Mouse (Mus musculus): ENCODE results near the gene Syne3. TPM values are rescaled to one million over a fixed set of nuclear protein-coding genes. Genes with fewer than 3 reads are reported as not detected.

Gene Syne3
- polyA plus RNA-seq, 1 experiment from 2014 or later: 0.16 TPM

- no peak overlapping the region for H3K4me3 ChIP-seq (ENCODE audit: low read depth, low read length)
- no peaks in the 10 kb centered on the region for H3K36me3 ChIP-seq (ENCODE audit: control insufficient read depth, insufficient read depth, low read length)
- peaks cover 8% of the 10 kb centered on the region for H3K4me1 ChIP-seq (ENCODE audit: control insufficient read depth, insufficient read depth, low read length)
- no peaks in the 10 kb centered on the region for H3K27me3 ChIP-seq (ENCODE audit: control insufficient read depth, insufficient read depth, low read depth, low read length)
- H3K9ac ChIP-seq (ENCODE audit: low read depth, low read length): no peak overlapping the region
- H3K9me3 ChIP-seq (replicated peaks; ENCODE audit: control insufficient read depth, low read length, poor library complexity, severe bottlenecking): no peaks in the 10 kb centered on the region
- WGBS: 4% methylated on average over 15 of the region's 15 CpGs
- ATAC-seq: no peak
- no peak overlapping the region for H3K27ac ChIP-seq (ENCODE audit: low read length)
- no peak overlapping the region for H3K4me2 ChIP-seq (ENCODE audit: low read length)
These were observed 101.4 kb downstream of the Syne3 start for GRCm38 (mm10) chr12:104908024-104908781.

- no peaks in the 10 kb centered on the region for H3K27me3 ChIP-seq (ENCODE audit: control insufficient read depth, insufficient read depth, low read depth, low read length)
- H3K9me3 ChIP-seq (replicated peaks; ENCODE audit: control insufficient read depth, low read length, poor library complexity, severe bottlenecking): no peaks in the 10 kb centered on the region
- H3K36me3 ChIP-seq (ENCODE audit: control insufficient read depth, insufficient read depth, low read length): no peaks in the 10 kb centered on the region
- ATAC-seq: no peak
- no peak overlapping the region for H3K27ac ChIP-seq (ENCODE audit: low read length)
- no peak overlapping the region for H3K4me3 ChIP-seq (ENCODE audit: low read depth, low read length)
- H3K4me2 ChIP-seq (ENCODE audit: low read length): no peak overlapping the region
- WGBS: 88% methylated on average over 2 of the region's 2 CpGs
- H3K4me1 ChIP-seq (ENCODE audit: control insufficient read depth, insufficient read depth, low read length): peaks cover 6% of the 10 kb centered on the region
- H3K9ac ChIP-seq (ENCODE audit: low read depth, low read length): no peak overlapping the region
These were observed 102.5 kb downstream of the Syne3 start for GRCm38 (mm10) chr12:104907133-104907532.

GRCm38 (mm10) chr12:104904138-104904537 is 105.5 kb downstream of the Syne3 start:
- H3K27me3 ChIP-seq (ENCODE audit: control insufficient read depth, insufficient read depth, low read depth, low read length): no peaks in the 10 kb centered on the region
- H3K27ac ChIP-seq (ENCODE audit: low read length): no peak overlapping the region
- no peak overlapping the region for H3K9ac ChIP-seq (ENCODE audit: low read depth, low read length)
- H3K9me3 ChIP-seq (replicated peaks; ENCODE audit: control insufficient read depth, low read length, poor library complexity, severe bottlenecking): no peaks in the 10 kb centered on the region
- H3K4me1 ChIP-seq (ENCODE audit: control insufficient read depth, insufficient read depth, low read length): peaks cover 6% of the 10 kb centered on the region
- H3K4me2 ChIP-seq (ENCODE audit: low read length): no peak overlapping the region
- H3K4me3 ChIP-seq (ENCODE audit: low read depth, low read length): no peak overlapping the region
- WGBS: 33% methylated on average over 5 of the region's 5 CpGs
- H3K36me3 ChIP-seq (ENCODE audit: control insufficient read depth, insufficient read depth, low read length): no peaks in the 10 kb centered on the region
- no peak for ATAC-seq

- 81% methylated on average over 13 of the region's 13 CpGs for WGBS
- ATAC-seq: no peak
- no peak overlapping the region for H3K4me2 ChIP-seq (ENCODE audit: low read length)
These were observed 107.1 kb downstream of the Syne3 start for GRCm38 (mm10) chr12:104902392-104903053.

GRCm38 (mm10) chr12:104901320-104901719 is 108.3 kb downstream of the Syne3 start:
- no peaks in the 10 kb centered on the region for H3K9me3 ChIP-seq (replicated peaks; ENCODE audit: control insufficient read depth, low read length, poor library complexity, severe bottlenecking)
- H3K4me1 ChIP-seq (ENCODE audit: control insufficient read depth, insufficient read depth, low read length): no peaks in the 10 kb centered on the region; the same call in 1 of the 2 replicates
- H3K9ac ChIP-seq (ENCODE audit: low read depth, low read length): no peak overlapping the region
- peak overlapping the region; percentile 60; the same call in 1 of the 2 replicates for H3K27ac ChIP-seq (ENCODE audit: low read length)
- H3K27me3 ChIP-seq (ENCODE audit: control insufficient read depth, insufficient read depth, low read depth, low read length): no peaks in the 10 kb centered on the region
- 23% methylated on average over 8 of the region's 8 CpGs for WGBS
- no peak overlapping the region for H3K4me3 ChIP-seq (ENCODE audit: low read depth, low read length)
- H3K4me2 ChIP-seq (ENCODE audit: low read length): no peak overlapping the region
- no peaks in the 10 kb centered on the region for H3K36me3 ChIP-seq (ENCODE audit: control insufficient read depth, insufficient read depth, low read length)
- ATAC-seq: peak; percentile 55

More at GRCm38 (mm10) chr12:104902392-104903053, 107.1 kb downstream of the Syne3 start:
- no peaks in the 10 kb centered on the region for H3K36me3 ChIP-seq (ENCODE audit: control insufficient read depth, insufficient read depth, low read length)
- H3K27me3 ChIP-seq (ENCODE audit: control insufficient read depth, insufficient read depth, low read depth, low read length): no peaks in the 10 kb centered on the region
- no peaks in the 10 kb centered on the region for H3K4me1 ChIP-seq (ENCODE audit: control insufficient read depth, insufficient read depth, low read length)
- H3K4me3 ChIP-seq (ENCODE audit: low read depth, low read length): no peak overlapping the region
- H3K9me3 ChIP-seq (replicated peaks; ENCODE audit: control insufficient read depth, low read length, poor library complexity, severe bottlenecking): no peaks in the 10 kb centered on the region
- H3K27ac ChIP-seq (ENCODE audit: low read length): no peak overlapping the region
- H3K9ac ChIP-seq (ENCODE audit: low read depth, low read length): no peak overlapping the region

- Histone ChIP-seq H3K27ac (ENCODE audit: low read length) (no peak overlapping the region), H3K27me3 (ENCODE audit: control insufficient read depth, insufficient read depth, low read depth, low read length) (no peaks in the 10 kb centered on the region), H3K36me3 (ENCODE audit: control insufficient read depth, insufficient read depth, low read length) (no peaks in the 10 kb centered on the region), H3K9ac (ENCODE audit: low read depth, low read length) (no peak overlapping the region), H3K4me2 (ENCODE audit: low read length) (no peak overlapping the region), H3K9me3 (replicated peaks; ENCODE audit: control insufficient read depth, low read length, poor library complexity, severe bottlenecking) (no peaks in the 10 kb centered on the region), H3K4me1 (ENCODE audit: control insufficient read depth, insufficient read depth, low read length) (no peaks in the 10 kb centered on the region; the same call in 1 of the 2 replicates), H3K4me3 (ENCODE audit: low read depth, low read length) (no peak overlapping the region)
- 75% methylated on average over 3 of the region's 3 CpGs for WGBS
- ATAC-seq: no peak
These were observed 109.8 kb downstream of the Syne3 start for GRCm38 (mm10) chr12:104899835-104900234.

GRCm38 (mm10) chr12:104899161-104899560 is 110.4 kb downstream of the Syne3 start:
- Histone ChIP-seq H3K9ac (ENCODE audit: low read depth, low read length) (no peak overlapping the region), H3K4me3 (ENCODE audit: low read depth, low read length) (no peak overlapping the region), H3K4me1 (ENCODE audit: control insufficient read depth, insufficient read depth, low read length) (no peaks in the 10 kb centered on the region; the same call in 1 of the 2 replicates), H3K36me3 (ENCODE audit: control insufficient read depth, insufficient read depth, low read length) (no peaks in the 10 kb centered on the region), H3K27ac (ENCODE audit: low read length) (no peak overlapping the region), H3K27me3 (ENCODE audit: control insufficient read depth, insufficient read depth, low read depth, low read length) (no peaks in the 10 kb centered on the region), H3K4me2 (ENCODE audit: low read length) (no peak overlapping the region), H3K9me3 (replicated peaks; ENCODE audit: control insufficient read depth, low read length, poor library complexity, severe bottlenecking) (no peaks in the 10 kb centered on the region)
- WGBS: 69% methylated on average over 11 of the region's 11 CpGs
- ATAC-seq: no peak

GRCm38 (mm10) chr12:104898718-104899117 is 110.9 kb downstream of the Syne3 start:
- no peaks in the 10 kb centered on the region for H3K36me3 ChIP-seq (ENCODE audit: control insufficient read depth, insufficient read depth, low read length)
- WGBS: 78% methylated on average over 9 of the region's 9 CpGs
- H3K4me3 ChIP-seq (ENCODE audit: low read depth, low read length): no peak overlapping the region
- H3K4me2 ChIP-seq (ENCODE audit: low read length): no peak overlapping the region
- H3K27ac ChIP-seq (ENCODE audit: low read length): no peak overlapping the region
- ATAC-seq: no peak
- no peak overlapping the region for H3K9ac ChIP-seq (ENCODE audit: low read depth, low read length)
- H3K9me3 ChIP-seq (replicated peaks; ENCODE audit: control insufficient read depth, low read length, poor library complexity, severe bottlenecking): no peaks in the 10 kb centered on the region
- H3K27me3 ChIP-seq (ENCODE audit: control insufficient read depth, insufficient read depth, low read depth, low read length): no peaks in the 10 kb centered on the region
- no peaks in the 10 kb centered on the region; the same call in 1 of the 2 replicates for H3K4me1 ChIP-seq (ENCODE audit: control insufficient read depth, insufficient read depth, low read length)

GRCm38 (mm10) chr12:104897051-104897618 is 112.5 kb downstream of the Syne3 start:
- Histone ChIP-seq H3K36me3 (ENCODE audit: control insufficient read depth, insufficient read depth, low read length) (no peaks in the 10 kb centered on the region), H3K4me2 (ENCODE audit: low read length) (no peak overlapping the region), H3K27me3 (ENCODE audit: control insufficient read depth, insufficient read depth, low read depth, low read length) (no peaks in the 10 kb centered on the region), H3K27ac (ENCODE audit: low read length) (no peak overlapping the region), H3K4me3 (ENCODE audit: low read depth, low read length) (no peak overlapping the region), H3K9me3 (replicated peaks; ENCODE audit: control insufficient read depth, low read length, poor library complexity, severe bottlenecking) (no peaks in the 10 kb centered on the region), H3K9ac (ENCODE audit: low read depth, low read length) (no peak overlapping the region), H3K4me1 (ENCODE audit: control insufficient read depth, insufficient read depth, low read length) (no peaks in the 10 kb centered on the region; the same call in 1 of the 2 replicates)
- ATAC-seq: peak; percentile 47; the same call in 1 of the 2 replicates
- WGBS: 63% methylated on average over 8 of the region's 8 CpGs

Measured in midbrain, embryonic 16.5 days (tissue).